Mouse (Mus musculus) intestine, postnatal 0 days (tissue): ENCODE results near the gene Slc27a5. TPM values are rescaled to one million over a fixed set of nuclear protein-coding genes. Genes with fewer than 3 reads are reported as not detected.

ENCODE experiments used
- ATAC-seq: fragments of 200-750 bp; cut with Nextera tagmentation; 2 replicates; pipeline ENCODE4 v1.8.0; 2017; ENCODE audit warnings: mild to moderate bottlenecking, moderate TSS enrichment, moderate library complexity
- H3K27ac ChIP-seq: fragments of 300-500 bp; sonication (generic); 2 replicates; pipeline ENCODE4 v1.5.1; 2014; ENCODE audit warnings: mild to moderate bottlenecking, low read depth, low read length, moderate library complexity
- H3K27me3 ChIP-seq: fragments of 300-500 bp; sonication (generic); replicated peaks from 2 replicates; pipeline ENCODE4 v1.6.1; 2014; ENCODE audit warnings: low read length, mixed read lengths; ENCODE audit not compliant: control insufficient read depth, insufficient read depth
- H3K36me3 ChIP-seq: fragments of 300-500 bp; sonication (generic); 2 replicates; pipeline ENCODE4 v1.6.1; 2014; ENCODE audit warnings: mild to moderate bottlenecking, moderate library complexity; ENCODE audit not compliant: control insufficient read depth, insufficient read depth
- H3K4me1 ChIP-seq: fragments of 300-500 bp; sonication (generic); replicated peaks from 2 replicates; pipeline ENCODE4 v1.6.1; 2014; ENCODE audit warnings: antibody characterized with exemption, low read length, mixed read lengths; ENCODE audit not compliant: control insufficient read depth, insufficient read depth
- H3K4me2 ChIP-seq: fragments of 300-500 bp; sonication (generic); replicated peaks from 2 replicates; pipeline ENCODE4 v1.6.1; 2014; ENCODE audit warnings: low read depth, mild to moderate bottlenecking, moderate library complexity
- H3K4me3 ChIP-seq: fragments of 300-500 bp; sonication (generic); 2 replicates; pipeline ENCODE4 v1.5.1; 2014; ENCODE audit warnings: low read depth, low read length
- H3K9ac ChIP-seq: fragments of 300-500 bp; sonication (generic); 2 replicates; pipeline ENCODE4 v1.6.1; 2014; ENCODE audit warnings: mild to moderate bottlenecking, low read depth, low read length
- H3K9me3 ChIP-seq: fragments of 300-500 bp; sonication (generic); 2 replicates; pipeline ENCODE4 v1.6.1; 2016; ENCODE audit warnings: mixed run types; ENCODE audit not compliant: control insufficient read depth
- CTCF ChIP-seq: sonication (generic); IDR thresholded peaks from 2 replicates; pipeline ENCODE4 v1.5.1; 2016; ENCODE audit warnings: low read depth, mild to moderate bottlenecking, control low read depth, antibody characterized with exemption, moderate library complexity
- WGBS: fragments of 180-500 bp; shearing (Covaris S2); extraction: QIAGEN DNeasy Blood & Tissue Kit; methylation state at CpG from one replicate; pipeline ENCODE4 v1.1.7; 2014; 5-methylcytosine and 5-hydroxymethylcytosine counted together
- polyA plus RNA-seq: library from polyadenylated mRNA; unstranded; fragments of >200 nt; fragmentation: Nextera tagmentation; extraction: Ambion mirVana; gene quantifications from 2 replicates; pipeline ENCODE4 v1.2.1, GENCODE M21; 2015

Gene Slc27a5
- polyA plus RNA-seq, 1 experiment from 2014 or later: 0.22 TPM

- TF ChIP-seq CTCF: peak; percentile 66
- 59% methylated on average over 5 of the region's 5 CpGs for WGBS
- Histone ChIP-seq H3K4me2 (no peak overlapping the region), H3K27me3 (no peaks in the 10 kb centered on the region), H3K9ac (no peak overlapping the region), H3K9me3 (no peaks in the 10 kb centered on the region), H3K4me3 (no peak overlapping the region), H3K27ac (no peak overlapping the region), H3K36me3 (peaks cover 67% of the 10 kb centered on the region), H3K4me1 (0 out of 2 replicates have a peak, but pooled peaks cover 4% of the 10 kb centered on the region)
- no peak for ATAC-seq
Observed at GRCm38 (mm10) chr7:13031069-13031468, 33.1 kb upstream of the Slc27a5 start.

GRCm38 (mm10) chr7:13028986-13029385 lies 31.0 kb upstream of the Slc27a5 start:
- no peak overlapping the region for H3K4me2 ChIP-seq
- no peak for TF ChIP-seq CTCF
- peaks cover 61% of the 10 kb centered on the region for H3K36me3 ChIP-seq
- no peaks in the 10 kb centered on the region for H3K27me3 ChIP-seq
- H3K4me3 ChIP-seq: no peak overlapping the region
- H3K9ac ChIP-seq: no peak overlapping the region
- no peaks in the 10 kb centered on the region for H3K4me1 ChIP-seq
- ATAC-seq: no peak
- H3K9me3 ChIP-seq: no peaks in the 10 kb centered on the region
- peak overlapping the region; percentile 28; the same call in 1 of the 2 replicates for H3K27ac ChIP-seq
- 95% methylated on average over 4 of the region's 4 CpGs for WGBS

- whole genome bisulfite sequencing: 16% methylated on average over 4 of the region's 4 CpGs
- Histone ChIP-seq H3K27ac (no peak overlapping the region), H3K4me3 (peak overlapping the region; percentile 73), H3K27me3 (no peaks in the 10 kb centered on the region), H3K4me2 (peak overlapping the region; percentile 82), H3K9ac (peak overlapping the region; percentile 83; the same call in 1 of the 2 replicates), H3K36me3 (peaks cover 39% of the 10 kb centered on the region), H3K9me3 (no peaks in the 10 kb centered on the region), H3K4me1 (no peaks in the 10 kb centered on the region)
- ATAC-seq: no peak
- no peak for TF ChIP-seq CTCF
Observed at GRCm38 (mm10) chr7:13025511-13026112, 27.6 kb upstream of the Slc27a5 start.

- H3K9ac ChIP-seq: peak overlapping the region; percentile 83
- peak overlapping the region; percentile 97 for H3K27ac ChIP-seq
- peak overlapping the region; percentile 82 for H3K4me2 ChIP-seq
- H3K36me3 ChIP-seq: peaks cover 31% of the 10 kb centered on the region
- ATAC-seq: peak; percentile 35
- no peaks in the 10 kb centered on the region for H3K9me3 ChIP-seq
- H3K4me3 ChIP-seq: peak overlapping the region; percentile 73
- under 1% methylated on average over 27 of the region's 44 CpGs for WGBS
- TF ChIP-seq CTCF: peak; percentile 63
- H3K4me1 ChIP-seq: no peaks in the 10 kb centered on the region
- H3K27me3 ChIP-seq: no peaks in the 10 kb centered on the region
Observed at GRCm38 (mm10) chr7:13024805-13025204, 26.8 kb upstream of the Slc27a5 start.

GRCm38 (mm10) chr7:13023928-13024731 lies 26.1 kb upstream of the Slc27a5 start:
- Histone ChIP-seq H3K4me1 (no peaks in the 10 kb centered on the region), H3K27ac (peak overlapping the region; percentile 97), H3K9ac (peak overlapping the region; percentile 83), H3K36me3 (peaks cover 24% of the 10 kb centered on the region), H3K4me2 (peak overlapping the region; percentile 82), H3K9me3 (no peaks in the 10 kb centered on the region), H3K27me3 (no peaks in the 10 kb centered on the region), H3K4me3 (peak overlapping the region; percentile 73)
- WGBS: under 1% methylated on average over 79 of the region's 95 CpGs
- peak; percentile 83 for ATAC-seq
- TF ChIP-seq CTCF: peak; percentile 16

- 5% methylated on average over 31 of the region's 31 CpGs for WGBS
- no peaks in the 10 kb centered on the region for H3K4me1 ChIP-seq
- TF ChIP-seq CTCF: no peak
- H3K9me3 ChIP-seq: no peaks in the 10 kb centered on the region
- H3K36me3 ChIP-seq: peaks cover 12% of the 10 kb centered on the region
- H3K27ac ChIP-seq: no peak overlapping the region
- H3K9ac ChIP-seq: peak overlapping the region; percentile 83; the same call in 1 of the 2 replicates
- peak overlapping the region; percentile 73 for H3K4me3 ChIP-seq
- no peaks in the 10 kb centered on the region for H3K27me3 ChIP-seq
- peak; percentile 64 for ATAC-seq
- peak overlapping the region; percentile 82 for H3K4me2 ChIP-seq
Observed at GRCm38 (mm10) chr7:13022773-13023535, 25.0 kb upstream of the Slc27a5 start.
